Mouse (Mus musculus) myocyte (in vitro differentiated cells): ENCODE results near the gene 4930513O06Rik.

Experiments
- CEBPB ChIP-seq: IDR thresholded peaks from 2 replicates; pipeline ENCODE4 v1.6.1; 2011; ENCODE audit warnings: mild to moderate bottlenecking, moderate library complexity; ENCODE audit not compliant: poor library complexity, insufficient read depth, severe bottlenecking
- E2F4 ChIP-seq: IDR thresholded peaks from one replicate; pipeline ENCODE4 v1.6.1; 2011; ENCODE audit warnings: mild to moderate bottlenecking, control low read depth, moderate library complexity; ENCODE audit not compliant: insufficient read depth
- MAX ChIP-seq: IDR thresholded peaks from one replicate; pipeline ENCODE4 v1.6.1; 2011; ENCODE audit warnings: low read depth, mild to moderate bottlenecking, control low read depth
- MYOG ChIP-seq, 3 experiments: IDR thresholded peaks; one replicate each; pipeline ENCODE4 v1.6.1; 2011; ENCODE audit warnings: control low read depth in 2 of 3, low read depth in 2 of 3, mild to moderate bottlenecking in 2 of 3; ENCODE audit not compliant: insufficient read length in 2 of 3, control insufficient read depth in 1 of 3, insufficient read depth in 1 of 3
- POLR2A ChIP-seq: IDR thresholded peaks from one replicate; pipeline ENCODE4 v1.6.1; 2011; ENCODE audit warnings: low read depth, mild to moderate bottlenecking, control low read depth, moderate library complexity; ENCODE audit not compliant: insufficient read length
- SRF ChIP-seq: IDR thresholded peaks from one replicate; pipeline ENCODE4 v1.6.1; 2011; ENCODE audit warnings: low read depth; ENCODE audit not compliant: control insufficient read depth, insufficient read length
- TCF12 ChIP-seq: IDR thresholded peaks from one replicate; pipeline ENCODE4 v1.6.1; 2011; ENCODE audit warnings: mild to moderate bottlenecking, control low read depth; ENCODE audit not compliant: poor library complexity, insufficient read depth, severe bottlenecking
- USF1 ChIP-seq: IDR thresholded peaks from one replicate; pipeline ENCODE4 v1.6.1; 2011; ENCODE audit warnings: low read depth, mild to moderate bottlenecking, control low read depth, moderate library complexity

- TF ChIP-seq POLR2A = no peak
- no peak for TF ChIP-seq USF1
- no peak for TF ChIP-seq E2F4
- no peak for TF ChIP-seq TCF12
- TF ChIP-seq MAX = no peak
- no peak for TF ChIP-seq CEBPB
- TF ChIP-seq MYOG (IDR thresholded peaks at IDR 0.05; ENCODE audit: control insufficient read depth in 1 of 3, insufficient read depth in 1 of 3, insufficient read length in 2 of 3, low read depth in 2 of 3) = no peak
- no peak for TF ChIP-seq SRF
Observed at GRCm38 (mm10) chrX:139041148-139041547, 44.9 kb upstream of the 4930513O06Rik start.
